Mouse (Mus musculus): ENCODE results near the gene Pard3b.

The Pard3b gene

GRCm38 (mm10) chr1:62081129-62081528 is 442.5 kb downstream of the Pard3b start:
- DNase-seq (ENCODE audit: low spot score), result no peak

- no peak for DNase-seq (ENCODE audit: low spot score)
Measured at GRCm38 (mm10) chr1:62085995-62086394, 447.4 kb downstream of the Pard3b start.

- no peak for DNase-seq (ENCODE audit: low spot score)
Measured at GRCm38 (mm10) chr1:62087464-62087863, 448.8 kb downstream of the Pard3b start.

GRCm38 (mm10) chr1:62094885-62095284 is 456.3 kb downstream of the Pard3b start:
- no peak for DNase-seq (ENCODE audit: low spot score)

GRCm38 (mm10) chr1:62122426-62122825 is 483.8 kb downstream of the Pard3b start:
- no peak for DNase-seq (ENCODE audit: low spot score)

GRCm38 (mm10) chr1:62129186-62129585 is 490.6 kb downstream of the Pard3b start:
- DNase-seq (ENCODE audit: low spot score), result no peak

GRCm38 (mm10) chr1:62148134-62148533 is 509.5 kb downstream of the Pard3b start:
- no peak for DNase-seq (ENCODE audit: low spot score)

- DNase-seq (ENCODE audit: low spot score), result no peak
Measured at GRCm38 (mm10) chr1:62148786-62149185, 510.2 kb downstream of the Pard3b start.

- no peak for DNase-seq (ENCODE audit: low spot score)
Measured at GRCm38 (mm10) chr1:62155970-62156369, 517.3 kb downstream of the Pard3b start.

GRCm38 (mm10) chr1:62159592-62159991 is 521.0 kb downstream of the Pard3b start:
- DNase-seq (ENCODE audit: low spot score), result no peak

GRCm38 (mm10) chr1:62175013-62175640 is 536.5 kb downstream of the Pard3b start:
- no peak for DNase-seq (ENCODE audit: low spot score)

GRCm38 (mm10) chr1:62181638-62182037 is 543.0 kb downstream of the Pard3b start:
- no peak for DNase-seq (ENCODE audit: low spot score)

GRCm38 (mm10) chr1:62182634-62183033 is 544.0 kb downstream of the Pard3b start:
- no peak for DNase-seq (ENCODE audit: low spot score)

- DNase-seq (ENCODE audit: low spot score), result no peak
Measured at GRCm38 (mm10) chr1:62190786-62191185, 552.2 kb downstream of the Pard3b start.

GRCm38 (mm10) chr1:62197515-62197914 is 558.9 kb downstream of the Pard3b start:
- DNase-seq (ENCODE audit: low spot score), result no peak

- DNase-seq (ENCODE audit: low spot score), result no peak
Measured at GRCm38 (mm10) chr1:62200919-62201318, 562.3 kb downstream of the Pard3b start.

- DNase-seq (ENCODE audit: low spot score), result no peak
Measured at GRCm38 (mm10) chr1:62201686-62202257, 563.1 kb downstream of the Pard3b start.

GRCm38 (mm10) chr1:62213285-62213684 is 574.7 kb downstream of the Pard3b start:
- DNase-seq (ENCODE audit: low spot score), result no peak

GRCm38 (mm10) chr1:62215842-62216241 is 577.2 kb downstream of the Pard3b start:
- DNase-seq (ENCODE audit: low spot score), result no peak

GRCm38 (mm10) chr1:62216568-62216967 is 577.9 kb downstream of the Pard3b start:
- DNase-seq (ENCODE audit: low spot score), result no peak

- no peak for DNase-seq (ENCODE audit: low spot score)
Measured at GRCm38 (mm10) chr1:62229129-62229528, 590.5 kb downstream of the Pard3b start.

- no peak for DNase-seq (ENCODE audit: low spot score)
Measured at GRCm38 (mm10) chr1:62234039-62234438, 595.4 kb downstream of the Pard3b start.

GRCm38 (mm10) chr1:62235121-62235520 is 596.5 kb downstream of the Pard3b start:
- DNase-seq (ENCODE audit: low spot score), result no peak

Measured in urinary bladder, postnatal 10 days (tissue).